Comparison of ENCODE assay signal across 8 mouse cellular contexts in the genomic region with DNA sequence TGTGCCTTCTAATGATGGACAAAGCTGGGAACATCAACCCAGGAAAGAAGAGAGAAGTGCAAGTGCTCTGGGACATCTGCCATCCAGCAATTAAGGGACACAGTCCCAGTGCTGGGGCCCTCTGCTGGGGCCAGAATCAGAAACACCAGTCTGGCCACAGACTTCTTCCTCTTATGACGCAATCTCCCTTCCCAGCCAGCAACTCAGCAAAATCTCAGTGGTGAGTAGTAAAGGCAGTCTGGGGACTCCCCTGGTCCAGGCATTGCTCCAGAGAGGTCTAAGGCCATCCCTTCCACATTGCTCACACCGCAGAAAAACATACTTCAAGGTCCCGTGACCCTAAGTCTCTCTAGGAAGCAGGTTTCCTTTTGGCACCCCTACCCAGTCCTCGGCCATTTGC. TPM values are rescaled to one million over a fixed set of nuclear protein-coding genes. Genes with fewer than 3 reads are reported as not detected.
A peak's percentile ranks its signal among the peaks of the same experiment; 100 is the strongest.
DNase-seq lines count a peak whose midpoint lies in the region; ATAC-seq and TF ChIP-seq lines count a peak whose summit lies in the region.

No protein-coding gene starts in this region.

- TF ChIP-seq RAD21 in CH12.LX (IDR thresholded peaks at IDR 0.05; ENCODE audit: low read depth, low read length): peak; percentile 9

- H3K27me3 ChIP-seq in CH12.LX (replicated peaks): no peaks in the 10 kb centered on the region
- H3K27me3 ChIP-seq in limb, embryonic 12.5 days: no peaks in the 10 kb centered on the region
- no peaks in the 10 kb centered on the region for H3K27me3 ChIP-seq in midbrain, embryonic 12.5 days

- no peaks in the 10 kb centered on the region for H3K9me3 ChIP-seq in CH12.LX (replicated peaks; ENCODE audit: low read length)
- H3K9me3 ChIP-seq in limb, embryonic 12.5 days: no peaks in the 10 kb centered on the region
- H3K9me3 ChIP-seq in midbrain, embryonic 12.5 days: no peaks in the 10 kb centered on the region

- TF ChIP-seq EP300 in CH12.LX (IDR thresholded peaks at IDR 0.05; ENCODE audit: low read length): peak; percentile 77

- peak overlapping the region; percentile 80 to 99 (median 88) for H3K4me3 ChIP-seq in CH12.LX (replicated peaks in 1 of 3; ENCODE audit: low read depth in 2 of 3, low read length in 2 of 3, poor library complexity in 1 of 3)
- peak overlapping the region; percentile 69 for H3K4me3 ChIP-seq in limb, embryonic 12.5 days (replicated peaks)
- H3K4me3 ChIP-seq in midbrain, embryonic 12.5 days: peak overlapping the region; percentile 71

- DNase-seq in 3134 (ENCODE audit: extremely low read depth, insufficient read length, low spot score) (peak; percentile 63), CH12.LX (ENCODE audit: extremely low read depth) (peak; percentile 88)
- DNase-seq in fibroblast of lung, adult 2 months (ENCODE audit: low read depth): peak; percentile 94
- DNase-seq in retina, embryonic 14.5 days (ENCODE audit: low spot score): no peak
- no peak for DNase-seq in cerebellum, postnatal 25 days

- WGBS in limb, embryonic 12.5 days: 75% methylated on average over 4 of the region's 4 CpGs
- WGBS in midbrain, embryonic 12.5 days: 74% methylated on average over 4 of the region's 4 CpGs

- in situ Hi-C loops in CH12.LX (cut with MboI; ENCODE audit: low pct_ligation_motif_present, low pct_unique_long_range_greater_than_20kb, low sequenced_read_pairs): no loop called here

- peaks cover 3% of the 10 kb centered on the region; the same call in 1 of the 2 replicates for H3K79me2 ChIP-seq in CH12.LX (replicated peaks; ENCODE audit: control insufficient read depth, extremely low read depth, insufficient read depth, poor library complexity, severe bottlenecking)

- peak; percentile 40 for TF ChIP-seq POLR2A in CH12.LX (IDR thresholded peaks at IDR 0.05; ENCODE audit: low read depth, low read length)

- peaks cover 10 to 26% of the 10 kb centered on the region in 2 experiments for H3K4me1 ChIP-seq in CH12.LX (ENCODE audit: control insufficient read depth in 1 of 2, insufficient read depth in 2 of 2)
- H3K4me1 ChIP-seq in limb, embryonic 12.5 days (replicated peaks): peaks cover 9% of the 10 kb centered on the region
- peaks cover 14% of the 10 kb centered on the region for H3K4me1 ChIP-seq in midbrain, embryonic 12.5 days

- peaks cover 18 to 30% of the 10 kb centered on the region in 2 experiments for H3K36me3 ChIP-seq in CH12.LX (replicated peaks in 1 of 2; ENCODE audit: control insufficient read depth in 1 of 2, insufficient read depth in 1 of 2, low read length in 1 of 2)
- peaks cover 5% of the 10 kb centered on the region for H3K36me3 ChIP-seq in limb, embryonic 12.5 days
- peaks cover 4% of the 10 kb centered on the region for H3K36me3 ChIP-seq in midbrain, embryonic 12.5 days

- H3K9ac ChIP-seq in CH12.LX (ENCODE audit: insufficient read depth, low read depth): peak overlapping the region; percentile 84
- peak overlapping the region; percentile 73; the same call in 1 of the 2 replicates for H3K9ac ChIP-seq in limb, embryonic 12.5 days (replicated peaks)
- peak overlapping the region; percentile 68; the same call in 1 of the 2 replicates for H3K9ac ChIP-seq in midbrain, embryonic 12.5 days (replicated peaks)

- dilution Hi-C loops in CH12.LX (cut with MboI; ENCODE audit: extremely low pct_ligation_motif_present, extremely low pct_unique_long_range_greater_than_20kb, low sequenced_read_pairs): no loop called here

- TF ChIP-seq CTCF in CH12.LX (conservative IDR thresholded peaks at IDR 0.05 in 1 of 2, IDR thresholded peaks at IDR 0.05 in 1 of 2; ENCODE audit: low read depth in 2 of 2, low read length in 2 of 2): peak in 1 of 2 experiments; percentile 60; a peak in 2 of 4 replicates

- peak overlapping the region; percentile 58 for H3K4me2 ChIP-seq in CH12.LX (ENCODE audit: insufficient read depth, low read depth, poor library complexity, severe bottlenecking)
- H3K4me2 ChIP-seq in limb, embryonic 12.5 days: peak overlapping the region; percentile 77
- H3K4me2 ChIP-seq in midbrain, embryonic 12.5 days (replicated peaks): peak overlapping the region; percentile 83

- peak; percentile 91 for ATAC-seq in hematopoietic stem cell, adult 5-6 weeks (replicated peaks in 1 of 2; ENCODE audit: insufficient read depth in 1 of 2, low FRiP score in 2 of 2, low TSS enrichment in 1 of 2, low read depth in 1 of 2, poor library complexity in 2 of 2, severe bottlenecking in 2 of 2)
- ATAC-seq in limb, embryonic 12.5 days (ENCODE audit: insufficient number of reproducible peaks, insufficient read depth, low FRiP score, low TSS enrichment, low read depth): no peak
- ATAC-seq in midbrain, embryonic 12.5 days (ENCODE audit: low FRiP score, low read depth): no peak

- peak overlapping the region; percentile 85 for H3K27ac ChIP-seq in CH12.LX (ENCODE audit: insufficient read depth, low read depth)
- H3K27ac ChIP-seq in limb, embryonic 12.5 days: no peak overlapping the region
- no peak overlapping the region for H3K27ac ChIP-seq in midbrain, embryonic 12.5 days (replicated peaks)

TF ChIP-seq in CH12.LX, 34 proteins besides CTCF, POLR2A, EP300 and RAD21 (continues in another document):
- TF ChIP-seq ELF1 (IDR thresholded peaks at IDR 0.05; ENCODE audit: low read depth, low read length): peak; percentile 77
- no peak for TF ChIP-seq USF2 (conservative IDR thresholded peaks at IDR 0.05; ENCODE audit: low read depth, low read length)
- TF ChIP-seq NRF1 (IDR thresholded peaks at IDR 0.05; ENCODE audit: low read depth, low read length): no peak
- TF ChIP-seq IRF4 (IDR thresholded peaks at IDR 0.05; ENCODE audit: low read depth, low read length): peak; percentile 81
- no peak for TF ChIP-seq MXI1 (IDR thresholded peaks at IDR 0.05; ENCODE audit: low read depth, low read length)
- TF ChIP-seq ZC3H11A (IDR thresholded peaks at IDR 0.05; ENCODE audit: low read depth, low read length): no peak
- TF ChIP-seq ETS1 (conservative IDR thresholded peaks at IDR 0.05; ENCODE audit: low read depth, low read length): peak; percentile 89
- TF ChIP-seq ZNF384 (IDR thresholded peaks at IDR 0.05; ENCODE audit: low read depth, low read length): no peak
- TF ChIP-seq MAFK (IDR thresholded peaks at IDR 0.05; ENCODE audit: insufficient replicate concordance, low read length): peak; percentile 95
- TF ChIP-seq JUND (conservative IDR thresholded peaks at IDR 0.05; ENCODE audit: low read depth, low read length): peak; percentile 82
- peak; percentile 42 for TF ChIP-seq SMC3 (IDR thresholded peaks at IDR 0.05; ENCODE audit: low read depth, low read length)
- no peak for TF ChIP-seq E2F4 (IDR thresholded peaks at IDR 0.05; ENCODE audit: insufficient replicate concordance, low read depth, low read length)
- TF ChIP-seq ZKSCAN1 (IDR thresholded peaks at IDR 0.05; ENCODE audit: borderline replicate concordance, low read depth, low read length): no peak
- peak; percentile 76 for TF ChIP-seq BHLHE40 (IDR thresholded peaks at IDR 0.05; ENCODE audit: low read depth, low read length)
- no peak for TF ChIP-seq GABPA (IDR thresholded peaks at IDR 0.05; ENCODE audit: insufficient replicate concordance, low read depth, low read length)
- peak; percentile 66; the same call in 1 of the 2 replicates for TF ChIP-seq TBP (conservative IDR thresholded peaks at IDR 0.05; ENCODE audit: low read depth, low read length)
- TF ChIP-seq ZMIZ1 (IDR thresholded peaks at IDR 0.05; ENCODE audit: low read depth, low read length): peak; percentile 63; the same call in 1 of the 2 replicates
- TF ChIP-seq RCOR1 (conservative IDR thresholded peaks at IDR 0.05; ENCODE audit: low read depth, low read length): no peak
- peak; percentile 76 for TF ChIP-seq MAX (IDR thresholded peaks at IDR 0.05; ENCODE audit: low read length)
- TF ChIP-seq PAX5 (IDR thresholded peaks at IDR 0.05; ENCODE audit: low read length): no peak
- TF ChIP-seq USF1 (IDR thresholded peaks at IDR 0.05; ENCODE audit: low read depth, low read length): no peak
- TF ChIP-seq HCFC1 (IDR thresholded peaks at IDR 0.05; ENCODE audit: low read depth, low read length): peak; percentile 65
- peak; percentile 68 for TF ChIP-seq JUN (IDR thresholded peaks at IDR 0.05; ENCODE audit: insufficient read depth, low read depth, low read length)
- TF ChIP-seq MAZ (IDR thresholded peaks at IDR 0.05; ENCODE audit: low read depth, low read length): peak; percentile 2; the same call in 1 of the 2 replicates
- peak; percentile 58 for TF ChIP-seq NELFE (IDR thresholded peaks at IDR 0.05; ENCODE audit: low read depth, low read length)

RNA-seq across cellular contexts. Expression of gene Slc38a7, which starts 1.0 kb away (rescaled TPM):
- total RNA-seq in CH12.LX (2012; rRNA removed) (20.3 and 33.2 TPM in 2 replicates), CH12.LX (2014; rRNA removed) (12.0 and 13.9 TPM in 2 replicates)
- 28.1 and 31.0 TPM in 2 replicates for polyA plus RNA-seq in CH12.LX (2012; ENCODE audit: insufficient read length, low read depth)
- total RNA-seq in hematopoietic stem cell, adult 5-6 weeks (2017): 6.0 and 9.5 TPM in 2 replicates
- 12.0 and 13.6 TPM in 2 replicates for polyA plus RNA-seq in limb, embryonic 12.5 days (2016; fragmentation: Nextera tagmentation; extraction: Ambion mirVana)
- 19.7 and 19.9 TPM in 2 replicates for polyA plus RNA-seq in midbrain, embryonic 12.5 days (2016; fragmentation: Nextera tagmentation; extraction: Ambion mirVana)

RNA-seq across cellular contexts. Expression of gene Sap18b, which starts 27.1 kb away (rescaled TPM):
- total RNA-seq in CH12.LX (2012; rRNA removed): 138 and 141 TPM in 2 replicates
- 259 and 305 TPM in 2 replicates for total RNA-seq in CH12.LX (2014; rRNA removed)
- polyA plus RNA-seq in CH12.LX (2012; ENCODE audit: insufficient read length, low read depth): 355 and 403 TPM in 2 replicates
- total RNA-seq in hematopoietic stem cell, adult 5-6 weeks (2017): 208 and 312 TPM in 2 replicates
- polyA plus RNA-seq in limb, embryonic 12.5 days (2016; fragmentation: Nextera tagmentation; extraction: Ambion mirVana): 404 and 454 TPM in 2 replicates
- polyA plus RNA-seq in midbrain, embryonic 12.5 days (2016; fragmentation: Nextera tagmentation; extraction: Ambion mirVana): 330 TPM in 2 replicates

RNA-seq across cellular contexts. Expression of gene Got2, which starts 36.1 kb away (rescaled TPM):
- 303 TPM in 2 replicates for total RNA-seq in CH12.LX (2012; rRNA removed)
- 268 and 283 TPM in 2 replicates for total RNA-seq in CH12.LX (2014; rRNA removed)
- polyA plus RNA-seq in CH12.LX (2012; ENCODE audit: insufficient read length, low read depth): 489 and 509 TPM in 2 replicates
- 81.4 and 96.3 TPM in 2 replicates for total RNA-seq in hematopoietic stem cell, adult 5-6 weeks (2017)
- 169 and 193 TPM in 2 replicates for polyA plus RNA-seq in limb, embryonic 12.5 days (2016; fragmentation: Nextera tagmentation; extraction: Ambion mirVana)
- polyA plus RNA-seq in midbrain, embryonic 12.5 days (2016; fragmentation: Nextera tagmentation; extraction: Ambion mirVana): 164 and 194 TPM in 2 replicates

RNA-seq across cellular contexts. Expression of gene Cnot1, which starts 45.0 kb away (rescaled TPM):
- total RNA-seq in CH12.LX (2012; rRNA removed): 130 and 142 TPM in 2 replicates
- 136 and 146 TPM in 2 replicates for total RNA-seq in CH12.LX (2014; rRNA removed)
- 164 and 182 TPM in 2 replicates for polyA plus RNA-seq in CH12.LX (2012; ENCODE audit: insufficient read length, low read depth)
- total RNA-seq in hematopoietic stem cell, adult 5-6 weeks (2017): 141 and 174 TPM in 2 replicates
- polyA plus RNA-seq in limb, embryonic 12.5 days (2016; fragmentation: Nextera tagmentation; extraction: Ambion mirVana): 91.3 and 109 TPM in 2 replicates
- 88.1 and 94.3 TPM in 2 replicates for polyA plus RNA-seq in midbrain, embryonic 12.5 days (2016; fragmentation: Nextera tagmentation; extraction: Ambion mirVana)

Comparison
In these comparisons a context has a peak if more than half of its experiments do, and no peak if none do; other contexts are left out.
1. DNase-seq: peak in 3134 (single experiment), CH12.LX (single experiment) and fibroblast of lung, adult 2 months (single experiment); none in retina, embryonic 14.5 days (single experiment) and cerebellum, postnatal 25 days (0 of 2).
2. ATAC-seq: peak in hematopoietic stem cell, adult 5-6 weeks (2 of 2); none in limb, embryonic 12.5 days (single experiment) and midbrain, embryonic 12.5 days (single experiment).
3. Peak in every context shown above with its lines, with median percentiles within 50 percentile points of each other: H3K4me2 ChIP-seq, H3K4me3 ChIP-seq and H3K9ac ChIP-seq.